Mouse (Mus musculus) forebrain, embryonic 10.5 days (tissue): ENCODE results near the gene Ncoa3. TPM values are rescaled to one million over a fixed set of nuclear protein-coding genes. Genes with fewer than 3 reads are reported as not detected.
A peak's percentile ranks its signal among the peaks of the same experiment; 100 is the strongest.

ENCODE experiments used
- DNase-seq: peaks from one replicate; pipeline ENCODE4 v3.0.0-alpha.2; 2017; ENCODE audit warnings: low spot score; ENCODE audit errors: extremely low spot score
- H3K27ac ChIP-seq: fragments of 300-500 bp; sonication (generic); 2 replicates; pipeline ENCODE4 v1.5.1; 2016; ENCODE audit warnings: mild to moderate bottlenecking
- H3K27me3 ChIP-seq: fragments of 300-500 bp; sonication (generic); 2 replicates; pipeline ENCODE4 v1.6.1; 2016; ENCODE audit warnings: mild to moderate bottlenecking; ENCODE audit not compliant: poor library complexity, severe bottlenecking
- H3K36me3 ChIP-seq: fragments of 300-500 bp; sonication (generic); replicated peaks from 2 replicates; pipeline ENCODE4 v1.6.1; 2016; ENCODE audit warnings: mild to moderate bottlenecking, moderate library complexity
- H3K4me1 ChIP-seq: fragments of 300-500 bp; sonication (generic); 2 replicates; pipeline ENCODE4 v1.6.1; 2016
- H3K4me3 ChIP-seq: fragments of 300-500 bp; sonication (generic); 2 replicates; pipeline ENCODE4 v1.5.1; 2016; ENCODE audit warnings: mild to moderate bottlenecking, moderate library complexity
- H3K9me3 ChIP-seq: fragments of 300-500 bp; sonication (generic); 2 replicates; pipeline ENCODE4 v1.6.1; 2016; ENCODE audit warnings: mild to moderate bottlenecking, moderate library complexity
- WGBS: fragments of 180-500 bp; shearing (Covaris S2); methylation state at CpG from one replicate; pipeline ENCODE4 v1.1.7; 2016; 5-methylcytosine and 5-hydroxymethylcytosine counted together
- polyA plus RNA-seq: library from polyadenylated mRNA; unstranded; fragments of >200 nt; fragmentation: Nextera tagmentation; extraction: Ambion mirVana; gene quantifications from 2 replicates; pipeline ENCODE4 v1.2.1, GENCODE M21; 2016

Gene Ncoa3
- polyA plus RNA-seq, 1 experiment from 2014 or later, result 14.3 TPM

- Histone ChIP-seq H3K4me1 (peaks cover 20% of the 10 kb centered on the region), H3K9me3 (no peaks in the 10 kb centered on the region; the same call in 1 of the 2 replicates), H3K27ac (no peak overlapping the region), H3K4me3 (no peak overlapping the region), H3K27me3 (no peaks in the 10 kb centered on the region), H3K36me3 (peaks cover 95% of the 10 kb centered on the region)
- no peak for DNase-seq
Measured at GRCm38 (mm10) chr2:166091599-166091998, 99.2 kb downstream of the Ncoa3 start.

DNA sequence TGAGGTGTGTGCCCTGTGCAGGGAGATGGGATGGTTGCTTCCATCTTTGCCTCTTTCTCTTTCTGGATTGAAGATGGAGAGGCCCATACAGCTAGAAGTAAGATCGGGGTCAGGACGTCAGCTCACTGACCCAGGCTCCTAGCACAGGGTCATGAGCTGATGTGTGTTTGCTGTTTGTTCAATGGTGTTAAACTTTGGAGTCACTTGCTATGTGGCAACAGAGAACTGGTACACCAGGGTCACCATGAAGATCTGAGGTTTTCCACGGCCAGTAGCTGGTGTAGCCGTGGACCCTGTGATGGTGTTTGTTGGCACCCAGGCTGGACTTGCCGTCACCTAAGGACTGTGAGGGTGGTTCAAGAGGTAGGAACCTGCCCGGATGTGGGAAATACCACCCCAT is 100.0 kb downstream of the Ncoa3 start:
- DNase-seq, result no peak
- 95% methylated on average over 6 of the region's 6 CpGs for WGBS
- no peak overlapping the region for H3K27ac ChIP-seq
- H3K9me3 ChIP-seq, result no peaks in the 10 kb centered on the region; the same call in 1 of the 2 replicates
- H3K36me3 ChIP-seq, result peaks cover 93% of the 10 kb centered on the region
- no peak overlapping the region for H3K4me3 ChIP-seq
- H3K27me3 ChIP-seq, result no peaks in the 10 kb centered on the region
- peaks cover 20% of the 10 kb centered on the region for H3K4me1 ChIP-seq

GRCm38 (mm10) chr2:166096300-166096699 is 103.9 kb downstream of the Ncoa3 start:
- H3K36me3 ChIP-seq, result peaks cover 90% of the 10 kb centered on the region
- DNase-seq, result no peak
- 96% methylated on average over 5 of the region's 6 CpGs for WGBS

GRCm38 (mm10) chr2:166096834-166097233 is 104.4 kb downstream of the Ncoa3 start:
- peaks cover 1% of the 10 kb centered on the region for H3K4me1 ChIP-seq
- H3K4me3 ChIP-seq, result no peak overlapping the region
- no peak overlapping the region for H3K27ac ChIP-seq
- peaks cover 84% of the 10 kb centered on the region for H3K36me3 ChIP-seq
- H3K9me3 ChIP-seq, result no peaks in the 10 kb centered on the region; the same call in 1 of the 2 replicates
- 92% methylated on average over 1 of the region's 1 CpGs for WGBS
- H3K27me3 ChIP-seq, result no peaks in the 10 kb centered on the region
- DNase-seq, result no peak

More at GRCm38 (mm10) chr2:166096300-166096699, 103.9 kb downstream of the Ncoa3 start:
- no peak overlapping the region for H3K27ac ChIP-seq
- H3K4me1 ChIP-seq, result peaks cover 6% of the 10 kb centered on the region
- no peaks in the 10 kb centered on the region for H3K27me3 ChIP-seq
- no peak overlapping the region for H3K4me3 ChIP-seq
- H3K9me3 ChIP-seq, result no peaks in the 10 kb centered on the region; the same call in 1 of the 2 replicates

DNA sequence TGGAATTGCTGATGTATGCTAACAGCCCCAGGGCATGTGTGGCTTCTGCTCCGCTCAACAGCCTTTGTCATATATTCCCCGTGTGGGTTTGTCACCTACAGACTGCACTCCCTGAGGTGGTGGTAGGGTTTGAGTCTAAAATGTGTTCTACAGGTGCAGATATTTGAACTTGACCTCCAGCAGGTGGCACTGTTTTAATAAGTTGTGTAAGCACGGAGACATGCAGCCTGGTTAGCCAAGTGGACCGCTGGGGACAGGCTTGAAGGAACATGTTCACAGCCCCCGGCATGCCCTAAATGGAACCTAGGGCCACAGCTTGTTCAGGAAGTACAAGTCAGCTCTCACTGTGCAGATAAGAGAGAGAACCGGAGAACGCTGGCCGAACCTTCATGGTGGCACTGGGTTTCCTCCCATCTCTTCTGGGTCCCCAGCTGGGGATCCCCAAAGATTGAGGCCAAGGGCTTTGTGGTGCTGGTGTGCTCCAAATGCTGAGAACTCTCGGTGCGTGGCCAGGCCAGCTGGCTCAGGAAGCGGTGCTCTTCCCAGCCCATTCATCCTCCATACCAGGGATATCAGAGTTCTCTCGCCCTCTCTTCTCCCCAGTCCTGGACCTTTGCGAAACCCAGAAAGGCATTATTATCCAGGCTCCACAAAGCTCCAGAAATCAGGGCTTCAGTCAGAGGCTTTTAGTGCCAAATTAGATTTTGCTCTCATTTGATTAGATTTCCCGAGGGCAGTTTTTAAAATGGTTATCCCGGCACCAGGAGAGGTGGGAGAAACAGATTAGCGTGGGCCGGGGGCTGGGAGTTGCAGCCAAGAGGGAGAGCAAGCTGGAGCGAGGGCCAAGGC is 105.2 kb downstream of the Ncoa3 start:
- no peak for DNase-seq
- no peak overlapping the region for H3K4me3 ChIP-seq
- H3K36me3 ChIP-seq, result peaks cover 76% of the 10 kb centered on the region
- 0 out of 2 replicates have a peak overlapping the region, but pooled peaks have one; percentile 32 for H3K27ac ChIP-seq
- no peaks in the 10 kb centered on the region for H3K4me1 ChIP-seq
- WGBS, result 86% methylated on average over 18 of the region's 18 CpGs
- no peaks in the 10 kb centered on the region for H3K27me3 ChIP-seq
- H3K9me3 ChIP-seq, result no peaks in the 10 kb centered on the region; the same call in 1 of the 2 replicates

- WGBS, result 87% methylated on average over 15 of the region's 15 CpGs
- Histone ChIP-seq H3K27me3 (no peaks in the 10 kb centered on the region), H3K4me3 (no peak overlapping the region), H3K36me3 (peaks cover 75% of the 10 kb centered on the region), H3K9me3 (no peaks in the 10 kb centered on the region; the same call in 1 of the 2 replicates), H3K4me1 (no peaks in the 10 kb centered on the region), H3K27ac (0 out of 2 replicates have a peak overlapping the region, but pooled peaks have one; percentile 32)
- DNase-seq, result no peak
Measured at GRCm38 (mm10) chr2:166098292-166098933, 106.0 kb downstream of the Ncoa3 start.

- no peaks in the 10 kb centered on the region for H3K9me3 ChIP-seq
- peaks cover 69% of the 10 kb centered on the region for H3K36me3 ChIP-seq
- WGBS, result 93% methylated on average over 21 of the region's 21 CpGs
- H3K27me3 ChIP-seq, result no peaks in the 10 kb centered on the region
- H3K4me1 ChIP-seq, result 0 out of 2 replicates have a peak, but pooled peaks cover 3% of the 10 kb centered on the region
- H3K4me3 ChIP-seq, result no peak overlapping the region
- H3K27ac ChIP-seq, result 0 out of 2 replicates have a peak overlapping the region, but pooled peaks have one; percentile 5
- DNase-seq, result no peak
Measured at GRCm38 (mm10) chr2:166100309-166101262, 108.2 kb downstream of the Ncoa3 start.

GRCm38 (mm10) chr2:166102893-166103292 is 110.5 kb downstream of the Ncoa3 start:
- Histone ChIP-seq H3K9me3 (no peaks in the 10 kb centered on the region), H3K4me3 (no peak overlapping the region), H3K4me1 (0 out of 2 replicates have a peak, but pooled peaks cover 8% of the 10 kb centered on the region), H3K27ac (no peak overlapping the region), H3K36me3 (peaks cover 65% of the 10 kb centered on the region), H3K27me3 (no peaks in the 10 kb centered on the region)
- no peak for DNase-seq
- whole genome bisulfite sequencing, result 92% methylated on average over 7 of the region's 7 CpGs

GRCm38 (mm10) chr2:166105911-166106310 is 113.5 kb downstream of the Ncoa3 start:
- H3K27me3 ChIP-seq, result no peaks in the 10 kb centered on the region
- peaks cover 55% of the 10 kb centered on the region for H3K36me3 ChIP-seq
- 0 out of 2 replicates have a peak overlapping the region, but pooled peaks have one; percentile 3 for H3K27ac ChIP-seq
- WGBS, result 93% methylated on average over 9 of the region's 9 CpGs
- no peaks in the 10 kb centered on the region for H3K9me3 ChIP-seq
- no peak overlapping the region for H3K4me3 ChIP-seq
- peaks cover 18% of the 10 kb centered on the region for H3K4me1 ChIP-seq
- DNase-seq, result no peak

DNA sequence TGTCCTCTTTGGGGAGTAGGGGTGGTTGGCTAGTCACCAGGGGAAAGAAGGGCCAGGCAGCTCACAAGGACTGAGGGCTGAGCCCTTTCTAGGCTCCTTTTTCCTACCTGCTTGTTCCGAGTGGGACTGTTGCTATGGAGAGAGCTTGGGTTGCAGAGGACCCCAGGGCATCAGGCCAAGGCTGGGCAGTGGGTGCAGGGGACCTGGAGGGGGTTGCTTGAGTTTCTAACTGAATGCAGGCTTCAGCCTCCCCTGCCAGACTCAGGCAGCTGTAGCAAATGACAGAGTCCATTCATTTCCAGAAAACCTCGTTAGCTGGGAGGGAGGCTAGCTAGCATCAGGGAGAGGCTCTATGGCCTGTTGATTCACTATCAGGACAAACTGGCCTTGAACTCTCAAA is 114.2 kb downstream of the Ncoa3 start:
- H3K9me3 ChIP-seq, result no peaks in the 10 kb centered on the region
- 56% methylated on average over 2 of the region's 2 CpGs for WGBS
- DNase-seq, result no peak
- H3K27ac ChIP-seq, result no peak overlapping the region
- H3K4me3 ChIP-seq, result no peak overlapping the region
- H3K27me3 ChIP-seq, result no peaks in the 10 kb centered on the region
- H3K36me3 ChIP-seq, result peaks cover 58% of the 10 kb centered on the region
- peaks cover 24% of the 10 kb centered on the region for H3K4me1 ChIP-seq

GRCm38 (mm10) chr2:166107911-166108310 is 115.5 kb downstream of the Ncoa3 start:
- no peaks in the 10 kb centered on the region for H3K27me3 ChIP-seq
- no peak overlapping the region for H3K4me3 ChIP-seq
- no peak for DNase-seq
- no peaks in the 10 kb centered on the region for H3K9me3 ChIP-seq
- no peak overlapping the region for H3K27ac ChIP-seq
- H3K4me1 ChIP-seq, result peaks cover 37% of the 10 kb centered on the region
- H3K36me3 ChIP-seq, result peaks cover 70% of the 10 kb centered on the region
- WGBS, result 88% methylated on average over 5 of the region's 5 CpGs

DNA sequence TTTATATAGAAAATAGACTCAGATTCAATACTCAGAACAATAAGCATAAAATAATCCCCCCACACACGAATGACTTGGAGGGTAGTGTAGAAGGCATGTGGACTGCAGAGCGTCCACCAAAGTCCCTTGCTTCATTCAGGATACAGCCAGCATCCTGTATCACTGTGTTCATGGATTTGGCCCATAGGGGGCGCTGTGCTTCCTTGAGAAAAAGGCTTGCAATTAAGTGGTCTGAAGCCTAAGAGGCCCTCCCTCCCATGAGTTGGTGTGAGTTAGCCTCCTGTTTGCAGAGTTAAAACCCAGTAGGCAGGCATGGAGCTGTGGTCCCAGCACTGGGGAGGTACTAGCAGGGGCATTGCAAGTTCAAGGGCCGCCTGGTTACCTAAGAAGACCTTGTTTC is 115.9 kb downstream of the Ncoa3 start:
- H3K27ac ChIP-seq, result peak overlapping the region; percentile 6; the same call in 1 of the 2 replicates
- WGBS, result 23% methylated on average over 4 of the region's 4 CpGs

More for the DNA sequence above, 115.9 kb downstream of the Ncoa3 start:
- H3K4me3 ChIP-seq, result no peak overlapping the region
- H3K4me1 ChIP-seq, result peaks cover 38% of the 10 kb centered on the region
- H3K9me3 ChIP-seq, result no peaks in the 10 kb centered on the region
- peaks cover 70% of the 10 kb centered on the region for H3K36me3 ChIP-seq
- DNase-seq, result peak; percentile 86
- H3K27me3 ChIP-seq, result no peaks in the 10 kb centered on the region
